Mouse (Mus musculus) kidney, postnatal 0 days (tissue): ENCODE measurements around the gene Dtd1. TPM values are rescaled to one million over a fixed set of nuclear protein-coding genes. Genes with fewer than 3 reads are reported as not detected.
A peak's percentile ranks its signal among the peaks of the same experiment; 100 is the strongest.

ENCODE experiments used
- ATAC-seq: fragments of 200-750 bp; cut with Nextera tagmentation; replicated peaks from 2 replicates; pipeline ENCODE4 v1.8.0; 2017; ENCODE audit warnings: low read depth, moderate number of reproducible peaks, moderate TSS enrichment, moderate library complexity; ENCODE audit not compliant: low FRiP score
- DNase-seq: peaks from one replicate; pipeline ENCODE4 v3.0.0-alpha.2; 2016; ENCODE audit warnings: low spot score
- H3K27ac ChIP-seq: fragments of 300-500 bp; sonication (generic); 2 replicates; pipeline ENCODE4 v1.5.1; 2014; ENCODE audit warnings: mild to moderate bottlenecking
- H3K27me3 ChIP-seq: fragments of 300-500 bp; sonication (generic); 2 replicates; pipeline ENCODE4 v1.6.1; 2014; ENCODE audit warnings: low read length, mixed read lengths; ENCODE audit not compliant: insufficient read depth
- H3K36me3 ChIP-seq: fragments of 300-500 bp; sonication (generic); 2 replicates; pipeline ENCODE4 v1.6.1; 2014; ENCODE audit warnings: low read length, mixed read lengths; ENCODE audit not compliant: insufficient read depth
- H3K4me1 ChIP-seq: fragments of 300-500 bp; sonication (generic); replicated peaks from 2 replicates; pipeline ENCODE4 v1.6.1; 2014; ENCODE audit warnings: antibody characterized with exemption, low read length, mixed read lengths; ENCODE audit not compliant: insufficient read depth
- H3K4me2 ChIP-seq: fragments of 300-500 bp; sonication (generic); 2 replicates; pipeline ENCODE4 v1.6.1; 2014; ENCODE audit warnings: mild to moderate bottlenecking, low read length, moderate library complexity, mixed read lengths
- H3K4me3 ChIP-seq: fragments of 300-500 bp; sonication (generic); replicated peaks from 2 replicates; pipeline ENCODE4 v1.5.1; 2014; ENCODE audit warnings: low read depth, low read length
- H3K9ac ChIP-seq: fragments of 300-500 bp; sonication (generic); 2 replicates; pipeline ENCODE4 v1.6.1; 2014; ENCODE audit warnings: low read depth, low read length
- H3K9me3 ChIP-seq: fragments of 300-500 bp; sonication (generic); replicated peaks from 2 replicates; pipeline ENCODE4 v1.6.1; 2016; ENCODE audit warnings: low read length, inconsistent platforms, mixed read lengths
- CTCF ChIP-seq: IDR thresholded peaks from 2 replicates; pipeline ENCODE4 v1.5.1; 2016; ENCODE audit warnings: antibody characterized with exemption, low read depth, mild to moderate bottlenecking, moderate library complexity
- WGBS: fragments of 180-500 bp; shearing (Covaris S2); extraction: QIAGEN DNeasy Blood & Tissue Kit; methylation state at CpG from one replicate; pipeline ENCODE4 v1.1.7; 2014; 5-methylcytosine and 5-hydroxymethylcytosine counted together
- polyA plus RNA-seq: library from polyadenylated mRNA; unstranded; fragments of >200 nt; fragmentation: Nextera tagmentation; extraction: Ambion mirVana; gene quantifications from 2 replicates; pipeline ENCODE4 v1.2.1, GENCODE M21; 2015

Dtd1 gene
- polyA plus RNA-seq, 1 experiment from 2014 or later = 59.9 TPM

GRCm38 (mm10) chr2:144700608-144701007 lies 100.9 kb downstream of the Dtd1 start:
- TF ChIP-seq CTCF = no peak
- WGBS = 75% methylated on average over 11 of the region's 11 CpGs
- no peak overlapping the region for H3K4me2 ChIP-seq
- H3K4me3 ChIP-seq = no peak overlapping the region
- H3K4me1 ChIP-seq = no peaks in the 10 kb centered on the region
- H3K9me3 ChIP-seq = no peaks in the 10 kb centered on the region
- H3K27me3 ChIP-seq = no peaks in the 10 kb centered on the region
- no peaks in the 10 kb centered on the region for H3K36me3 ChIP-seq
- no peak overlapping the region for H3K9ac ChIP-seq
- H3K27ac ChIP-seq = no peak overlapping the region
- DNase-seq (no peak), ATAC-seq (no peak)

- H3K4me1 ChIP-seq = no peaks in the 10 kb centered on the region
- no peak overlapping the region for H3K9ac ChIP-seq
- ATAC-seq (no peak), DNase-seq (no peak)
- 97% methylated on average over 3 of the region's 3 CpGs for WGBS
- no peaks in the 10 kb centered on the region for H3K27me3 ChIP-seq
- H3K27ac ChIP-seq = no peak overlapping the region
- peak; percentile 18; the same call in 1 of the 2 replicates for TF ChIP-seq CTCF
- H3K36me3 ChIP-seq = no peaks in the 10 kb centered on the region
- no peak overlapping the region for H3K4me3 ChIP-seq
- H3K9me3 ChIP-seq = no peaks in the 10 kb centered on the region
- H3K4me2 ChIP-seq = no peak overlapping the region
These were observed 101.9 kb downstream of the Dtd1 start for GRCm38 (mm10) chr2:144701415-144702149.

GRCm38 (mm10) chr2:144709285-144709684 lies 109.6 kb downstream of the Dtd1 start:
- no peak overlapping the region for H3K4me2 ChIP-seq
- no peaks in the 10 kb centered on the region for H3K4me1 ChIP-seq
- H3K27ac ChIP-seq = no peak overlapping the region
- H3K36me3 ChIP-seq = no peaks in the 10 kb centered on the region
- no peak overlapping the region for H3K9ac ChIP-seq
- DNase-seq (peak; percentile 64), ATAC-seq (no peak)
- TF ChIP-seq CTCF = no peak
- no peaks in the 10 kb centered on the region for H3K9me3 ChIP-seq
- no peak overlapping the region for H3K4me3 ChIP-seq
- WGBS = 57% methylated on average over 1 of the region's 1 CpGs
- H3K27me3 ChIP-seq = no peaks in the 10 kb centered on the region

GRCm38 (mm10) chr2:144709704-144710103 lies 110.0 kb downstream of the Dtd1 start:
- no peak overlapping the region for H3K9ac ChIP-seq
- no peaks in the 10 kb centered on the region for H3K9me3 ChIP-seq
- H3K4me3 ChIP-seq = no peak overlapping the region
- no peak for DNase-seq
- no peak for ATAC-seq
- WGBS = 66% methylated on average over 2 of the region's 2 CpGs
- H3K36me3 ChIP-seq = no peaks in the 10 kb centered on the region
- no peaks in the 10 kb centered on the region for H3K27me3 ChIP-seq
- no peaks in the 10 kb centered on the region for H3K4me1 ChIP-seq
- H3K27ac ChIP-seq = no peak overlapping the region
- H3K4me2 ChIP-seq = no peak overlapping the region
- TF ChIP-seq CTCF = no peak

GRCm38 (mm10) chr2:144714596-144714995 lies 114.9 kb downstream of the Dtd1 start:
- 72% methylated on average over 2 of the region's 2 CpGs for WGBS
- no peak overlapping the region for H3K4me2 ChIP-seq
- H3K36me3 ChIP-seq = no peaks in the 10 kb centered on the region
- H3K27me3 ChIP-seq = no peaks in the 10 kb centered on the region
- H3K4me3 ChIP-seq = no peak overlapping the region
- no peak overlapping the region for H3K9ac ChIP-seq
- no peak overlapping the region for H3K27ac ChIP-seq
- H3K4me1 ChIP-seq = no peaks in the 10 kb centered on the region
- no peak for TF ChIP-seq CTCF
- DNase-seq (no peak), ATAC-seq (no peak)
- no peaks in the 10 kb centered on the region for H3K9me3 ChIP-seq

GRCm38 (mm10) chr2:144715211-144715768 lies 115.6 kb downstream of the Dtd1 start:
- Histone ChIP-seq H3K4me2 (no peak overlapping the region), H3K4me3 (no peak overlapping the region), H3K36me3 (no peaks in the 10 kb centered on the region), H3K9me3 (no peaks in the 10 kb centered on the region), H3K27ac (no peak overlapping the region), H3K4me1 (no peaks in the 10 kb centered on the region), H3K27me3 (no peaks in the 10 kb centered on the region), H3K9ac (no peak overlapping the region)
- WGBS = 58% methylated on average over 2 of the region's 2 CpGs
- DNase-seq = no peak
- no peak for ATAC-seq
- no peak for TF ChIP-seq CTCF
